Mouse (Mus musculus) common myeloid progenitor, adult 5-6 weeks (primary cell): Measurements from ENCODE around the gene Mctp1. TPM values are rescaled to one million over a fixed set of nuclear protein-coding genes. Genes with fewer than 3 reads are reported as not detected.
"Not testable (repeated sequence)": the region's sequence is repeated elsewhere in the genome, so short reads cannot be mapped to it uniquely, and the experiment has no call there.

Source experiments
- ATAC-seq: replicated peaks from 2 replicates; pipeline ENCODE4 v1.8.0; 2016; ENCODE audit warnings: low read depth, mild to moderate bottlenecking, moderate TSS enrichment, inconsistent platforms; ENCODE audit not compliant: poor library complexity, severe bottlenecking
- total RNA-seq: library from RNA; stranded (forward); fragments of 200-1000, 187-1606 nt; gene quantifications from 2 replicates; pipeline ENCODE4 v1.2.3, GENCODE M21; 2017

Gene Mctp1
- total RNA-seq, 1 experiment from 2014 or later: 44.1 TPM

DNA sequence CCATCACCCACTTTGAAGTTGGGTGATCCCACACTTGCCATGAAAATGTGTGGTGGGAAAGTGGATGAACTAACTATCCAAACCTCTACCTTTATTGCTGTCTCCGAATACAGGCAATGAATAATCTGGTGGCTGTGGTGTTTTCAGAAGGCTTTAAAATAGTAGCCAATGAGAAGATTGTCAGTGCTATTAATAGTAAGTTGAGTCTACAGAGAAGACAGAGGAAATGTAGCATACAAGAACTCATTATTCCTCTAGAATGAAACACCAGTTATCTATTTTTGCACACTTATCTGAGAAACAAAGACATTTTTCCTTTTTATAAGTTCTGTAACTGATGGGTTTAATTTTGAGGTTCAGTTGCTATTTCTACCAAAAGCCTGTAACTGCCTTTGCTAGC, 63.2 kb downstream of the Mctp1 start:
- no peak for ATAC-seq

DNA sequence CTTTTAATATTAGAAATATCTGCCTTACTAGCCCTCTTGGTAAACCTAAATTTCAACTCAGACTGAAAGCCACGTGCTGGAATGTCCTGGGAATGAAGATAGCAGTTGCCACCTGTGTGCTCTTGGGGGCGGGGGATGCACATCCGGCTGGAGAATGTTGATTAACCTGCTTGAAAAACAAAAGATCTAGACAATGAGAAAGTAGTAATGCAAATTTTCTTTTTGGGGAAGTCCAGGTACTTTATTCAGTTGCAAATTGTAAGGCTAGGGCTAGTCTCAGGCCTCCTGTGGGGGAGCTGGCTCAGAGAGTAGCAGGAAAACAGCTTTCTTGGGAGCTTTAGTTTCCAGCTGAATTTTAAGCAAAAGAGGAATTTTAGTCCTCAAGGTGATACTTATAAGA, 67.2 kb downstream of the Mctp1 start:
- ATAC-seq: not testable (repeated sequence)

- ATAC-seq: no peak
Measured at GRCm38 (mm10) chr13:76481601-76482000, 97.3 kb downstream of the Mctp1 start.

DNA sequence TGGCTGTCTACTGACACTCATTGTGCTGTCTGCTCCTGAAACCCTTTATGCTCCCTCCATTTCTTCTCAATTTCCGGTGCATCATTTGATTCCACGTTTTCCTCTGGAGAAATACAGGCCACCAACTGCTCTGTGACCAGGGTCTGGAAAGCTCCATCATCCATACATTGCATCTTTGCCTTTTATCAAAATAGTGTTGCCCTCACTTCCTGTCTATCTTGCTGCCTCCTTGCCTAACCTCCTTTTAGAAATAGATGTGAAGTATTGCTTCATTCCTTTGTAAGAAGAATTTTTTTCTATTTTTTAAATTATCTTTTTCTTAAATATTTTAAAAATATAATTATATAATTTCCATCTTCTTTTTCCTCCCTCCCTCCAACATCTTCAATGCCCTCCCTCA, 98.7 kb downstream of the Mctp1 start:
- no peak for ATAC-seq

DNA sequence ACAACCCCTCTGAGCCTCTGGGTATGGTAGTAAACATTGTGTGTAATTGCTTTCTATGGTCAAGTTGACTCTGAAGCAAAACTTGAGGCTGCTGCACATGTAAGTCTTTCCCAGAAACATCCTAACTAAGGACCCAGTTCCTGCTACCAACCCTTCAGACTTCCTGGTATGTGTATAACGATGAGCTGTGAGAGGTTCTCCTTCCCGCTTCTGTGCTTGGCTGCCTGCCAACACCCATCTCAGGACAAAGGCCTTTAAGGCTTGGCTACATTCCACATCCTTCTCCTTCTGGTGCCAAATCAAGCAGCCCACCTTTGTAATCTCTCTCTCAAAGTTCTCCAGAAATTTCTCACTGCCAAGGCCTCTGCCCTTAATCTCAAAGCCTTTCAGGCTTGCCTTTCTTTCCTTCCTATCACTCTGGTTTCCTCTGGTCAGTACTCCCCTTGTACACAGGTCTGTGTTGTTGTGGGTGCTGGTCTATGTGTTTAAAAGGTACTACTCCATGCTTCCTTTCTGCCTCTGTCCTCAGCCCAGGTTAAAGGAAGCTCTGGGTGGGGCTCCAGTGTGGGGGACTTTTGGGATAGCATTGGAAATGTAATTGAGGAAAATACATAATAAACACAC, 99.9 kb downstream of the Mctp1 start:
- peak; percentile 77 for ATAC-seq

DNA sequence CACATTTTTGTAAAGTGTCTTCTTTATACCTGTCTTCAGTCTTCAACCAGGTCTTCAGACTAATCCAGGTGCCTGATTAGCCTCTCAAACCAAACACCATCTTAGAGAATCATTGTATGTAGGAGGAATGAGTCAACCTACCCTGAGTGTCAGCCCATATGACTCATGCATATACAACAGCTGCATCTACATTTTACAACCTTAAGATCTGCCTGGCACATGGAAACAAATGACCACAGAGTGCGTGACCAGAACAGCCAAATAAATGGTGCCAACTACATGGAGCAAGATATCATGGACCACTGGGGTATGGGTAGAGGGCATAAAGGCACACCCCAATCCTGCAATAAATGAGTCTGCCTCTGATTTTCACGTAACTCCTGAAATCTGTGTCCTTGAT, 131.6 kb downstream of the Mctp1 start:
- ATAC-seq: no peak

- no peak for ATAC-seq
Measured at GRCm38 (mm10) chr13:76523170-76523569, 138.8 kb downstream of the Mctp1 start.

DNA sequence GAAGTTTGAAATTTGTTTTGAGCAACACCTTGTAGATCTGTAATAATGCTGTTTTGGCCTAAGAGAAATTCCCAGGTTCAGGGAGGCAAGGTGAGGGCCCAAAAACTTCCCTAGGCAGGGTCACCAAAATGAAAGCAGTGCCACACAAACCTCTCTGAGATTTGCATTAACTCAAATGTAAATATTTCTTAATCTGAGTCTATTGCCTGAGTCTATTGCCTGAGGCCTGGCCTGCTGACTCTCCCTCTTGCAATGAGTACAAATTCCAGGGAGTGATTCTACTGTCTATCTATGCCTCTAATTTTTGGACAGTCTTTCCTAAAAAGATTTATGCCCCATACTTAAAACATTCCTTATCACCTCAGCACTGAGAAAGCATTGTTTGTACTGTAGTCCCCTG, 143.0 kb downstream of the Mctp1 start:
- no peak for ATAC-seq

DNA sequence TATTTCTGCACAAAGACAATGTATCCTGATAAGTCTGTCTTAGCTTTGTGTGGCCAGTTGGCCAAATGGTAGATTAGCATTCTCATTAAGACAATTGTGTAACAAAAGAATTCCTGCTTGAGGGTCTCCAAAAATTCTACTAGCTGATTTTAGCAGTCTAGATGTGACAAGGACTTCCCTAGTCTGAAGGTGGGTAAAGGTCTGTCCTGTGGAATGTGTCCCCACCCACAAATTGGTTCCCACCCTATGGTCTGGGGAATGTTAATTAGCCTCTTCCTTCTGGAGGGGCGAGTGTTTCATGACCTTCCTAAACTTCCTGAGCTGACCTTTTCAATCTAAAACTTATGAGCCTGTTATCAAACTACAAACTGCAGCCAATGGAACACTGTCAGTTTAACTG, 143.4 kb downstream of the Mctp1 start:
- no peak for ATAC-seq

- no peak for ATAC-seq
Measured at GRCm38 (mm10) chr13:76529915-76530314, 145.6 kb downstream of the Mctp1 start.

DNA sequence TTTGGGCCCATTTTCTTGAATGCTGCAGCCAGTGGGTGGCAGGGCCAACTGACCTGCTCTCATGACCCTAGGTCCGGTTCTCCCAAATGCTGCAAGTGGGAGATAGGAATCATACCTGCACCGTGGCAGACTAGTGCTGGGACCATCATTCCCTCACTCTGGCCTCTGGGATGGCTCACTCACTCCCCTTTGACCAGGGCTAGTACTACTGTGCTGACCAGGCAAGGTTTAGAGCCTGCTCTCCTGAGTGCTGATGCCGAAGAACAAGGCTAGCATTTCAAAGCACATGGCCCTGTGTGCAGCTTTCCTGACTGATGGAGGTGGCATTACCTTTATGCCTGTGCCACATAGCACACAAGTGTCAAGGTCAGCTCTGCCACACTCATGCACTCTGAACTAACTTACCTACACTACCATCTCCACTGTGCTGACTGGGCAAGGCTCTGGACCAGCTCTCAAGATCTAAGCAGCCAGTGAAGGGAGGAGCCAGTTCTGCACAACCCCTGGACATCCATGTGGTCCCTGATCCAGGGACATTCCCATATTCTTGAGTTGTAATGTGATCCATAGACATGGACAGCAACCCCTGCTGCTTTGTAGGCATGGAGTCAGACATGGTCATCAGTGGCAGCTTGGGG, 146.7 kb downstream of the Mctp1 start:
- no peak for ATAC-seq

GRCm38 (mm10) chr13:76547854-76548253, 163.5 kb downstream of the Mctp1 start:
- ATAC-seq: no peak

DNA sequence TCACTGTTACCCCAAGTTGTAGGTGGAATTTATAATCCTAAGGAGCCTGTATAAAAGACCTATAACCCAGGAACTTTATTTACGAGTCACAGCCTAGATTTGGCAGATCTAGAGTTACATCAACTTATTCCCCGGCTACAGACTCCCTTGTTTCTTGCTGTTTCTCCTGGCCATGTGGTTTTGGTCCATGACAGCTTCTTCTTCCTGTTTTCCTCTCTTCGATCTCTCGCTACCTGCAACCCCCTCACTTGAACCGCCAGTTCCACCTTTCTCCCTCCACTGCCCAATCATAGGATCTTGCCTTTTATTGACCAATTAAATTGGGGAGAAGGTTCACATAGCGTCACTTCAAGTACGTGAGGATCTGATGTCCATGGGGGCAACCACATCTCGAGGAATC, 176.6 kb downstream of the Mctp1 start:
- ATAC-seq: peak; percentile 60

GRCm38 (mm10) chr13:76561594-76561993, 177.3 kb downstream of the Mctp1 start:
- ATAC-seq: peak; percentile 87

DNA sequence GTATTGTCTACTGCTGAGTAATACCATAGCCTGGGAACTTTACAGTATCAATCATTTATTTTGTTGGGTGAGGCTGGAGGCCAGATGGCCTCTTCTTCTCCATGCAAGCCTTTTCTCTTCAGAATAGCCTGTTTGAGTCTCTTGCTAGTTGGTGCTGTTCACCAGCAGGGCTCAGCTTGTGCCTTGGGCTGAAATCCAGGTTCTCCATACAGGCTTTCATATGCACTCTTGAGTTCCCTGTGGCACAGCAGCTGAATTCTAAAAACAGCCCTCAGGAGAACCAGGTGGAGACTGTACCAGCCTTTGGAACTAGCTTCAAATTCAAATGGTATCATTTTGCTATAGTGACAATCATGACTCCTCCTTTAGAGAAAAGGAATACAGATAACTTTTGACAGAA, 179.7 kb downstream of the Mctp1 start:
- no peak for ATAC-seq

- peak; percentile 29; the same call in 1 of the 2 replicates for ATAC-seq
Measured at GRCm38 (mm10) chr13:76566024-76566423, 181.7 kb downstream of the Mctp1 start.

DNA sequence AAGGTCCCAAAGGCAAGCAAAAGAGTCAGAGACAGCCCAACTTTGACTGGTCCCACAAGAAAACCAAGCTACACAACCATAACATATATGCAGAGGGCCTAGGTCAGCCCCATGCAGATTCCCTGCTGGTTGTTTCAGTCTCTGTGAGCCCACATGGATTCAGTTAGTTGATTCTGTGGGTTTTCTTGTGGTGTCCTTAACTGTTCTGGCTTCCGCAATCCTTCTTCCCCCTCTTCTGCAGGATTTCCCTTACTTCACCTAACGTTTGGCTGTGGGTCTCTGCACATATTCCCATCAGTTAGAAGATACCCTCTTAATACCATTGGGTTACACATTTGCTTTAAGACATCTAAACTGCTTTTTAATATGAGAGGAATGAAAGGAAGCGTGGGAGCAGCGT, 183.1 kb downstream of the Mctp1 start:
- peak; percentile 78 for ATAC-seq

GRCm38 (mm10) chr13:76568569-76569211, 184.4 kb downstream of the Mctp1 start:
- ATAC-seq: peak; percentile 63

- peak; percentile 99 for ATAC-seq
Measured at GRCm38 (mm10) chr13:76579414-76579813, 195.1 kb downstream of the Mctp1 start.

GRCm38 (mm10) chr13:76585447-76585846, 201.1 kb downstream of the Mctp1 start:
- ATAC-seq: no peak

DNA sequence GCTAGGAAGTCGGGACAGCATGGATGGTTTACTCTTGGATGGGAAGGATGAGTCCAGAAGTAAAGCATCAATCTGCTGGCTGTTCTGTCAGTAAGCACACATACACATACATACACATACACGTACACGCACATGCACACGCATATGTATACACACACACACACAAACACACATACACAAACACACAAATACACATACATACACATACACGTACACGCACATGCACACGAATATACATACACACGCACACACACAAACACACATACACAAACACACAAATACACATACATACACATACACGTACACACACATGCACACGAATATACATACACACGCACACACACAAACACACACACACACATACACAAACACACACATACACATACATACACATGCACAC, 206.4 kb downstream of the Mctp1 start:
- ATAC-seq: not testable (repeated sequence)

GRCm38 (mm10) chr13:76591189-76591588, 206.9 kb downstream of the Mctp1 start:
- ATAC-seq: peak; percentile 64
